Mouse (Mus musculus) intestine, embryonic 16.5 days (tissue): Measurements from ENCODE around the gene Gm49368. TPM values are rescaled to one million over a fixed set of nuclear protein-coding genes. Genes with fewer than 3 reads are reported as not detected.
A peak's percentile ranks its signal among the peaks of the same experiment; 100 is the strongest.

ENCODE experiments used
- ATAC-seq: fragments of 200-750 bp; cut with Nextera tagmentation; 2 replicates; pipeline ENCODE4 v1.8.0; 2017; ENCODE audit warnings: moderate TSS enrichment, moderate library complexity
- H3K27ac ChIP-seq: fragments of 300-500 bp; sonication (generic); 2 replicates; pipeline ENCODE4 v1.5.1; 2014; ENCODE audit warnings: mild to moderate bottlenecking, low read length
- H3K27me3 ChIP-seq: fragments of 300-500 bp; sonication (generic); replicated peaks from 2 replicates; pipeline ENCODE4 v1.6.1; 2014; ENCODE audit warnings: low read length, control low read depth, mixed read lengths; ENCODE audit not compliant: control insufficient read depth, insufficient read depth
- H3K36me3 ChIP-seq: fragments of 300-500 bp; sonication (generic); 2 replicates; pipeline ENCODE4 v1.6.1; 2014; ENCODE audit warnings: low read length, control low read depth; ENCODE audit not compliant: control insufficient read depth, insufficient read depth
- H3K4me1 ChIP-seq: fragments of 300-500 bp; sonication (generic); 2 replicates; pipeline ENCODE4 v1.6.1; 2014; ENCODE audit warnings: low read length, control low read depth, mixed read lengths; ENCODE audit not compliant: control insufficient read depth, insufficient read depth
- H3K4me2 ChIP-seq: fragments of 300-500 bp; sonication (generic); 2 replicates; pipeline ENCODE4 v1.6.1; 2014; ENCODE audit warnings: low read depth, low read length, control low read depth
- H3K4me3 ChIP-seq: fragments of 300-500 bp; sonication (generic); 2 replicates; pipeline ENCODE4 v1.5.1; 2014; ENCODE audit warnings: mild to moderate bottlenecking, low read length
- H3K9ac ChIP-seq: fragments of 300-500 bp; sonication (generic); 2 replicates; pipeline ENCODE4 v1.6.1; 2014; ENCODE audit warnings: low read depth, low read length
- H3K9me3 ChIP-seq: fragments of 300-500 bp; sonication (generic); 2 replicates; pipeline ENCODE4 v1.6.1; 2016; ENCODE audit warnings: low read length, control low read depth; ENCODE audit not compliant: control insufficient read depth
- WGBS: fragments of 180-500 bp; shearing (Covaris S2); extraction: QIAGEN DNeasy Blood & Tissue Kit; methylation state at CpG from one replicate; pipeline ENCODE4 v1.1.7; 2014; 5-methylcytosine and 5-hydroxymethylcytosine counted together
- polyA plus RNA-seq: library from polyadenylated mRNA; unstranded; fragments of >200 nt; fragmentation: Nextera tagmentation; extraction: Ambion mirVana; gene quantifications from 2 replicates; pipeline ENCODE4 v1.2.1, GENCODE M21; 2015

Gm49368 gene
- polyA plus RNA-seq, 1 experiment from 2014 or later = not detected

DNA sequence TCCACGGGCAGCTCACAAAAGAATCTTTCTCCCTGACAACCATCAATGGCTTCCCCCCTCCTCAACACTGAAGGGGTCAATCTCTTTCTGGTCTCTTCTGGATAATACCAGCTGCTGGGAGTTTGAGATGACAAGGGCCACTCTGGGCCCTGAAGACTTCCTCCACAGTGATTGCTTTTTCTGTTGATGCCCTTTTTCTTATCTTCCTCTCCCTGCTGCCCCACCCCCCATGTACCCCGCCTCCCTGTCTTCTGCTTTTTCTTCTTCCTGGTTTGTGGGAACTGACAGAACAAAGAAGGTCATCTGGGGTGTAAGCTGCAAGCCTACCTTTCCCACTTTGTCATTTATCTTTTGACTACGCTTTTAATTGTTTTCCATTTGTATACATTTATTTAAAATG is 5.4 kb downstream of the Gm49368 start:
- Histone ChIP-seq H3K9me3 (no peaks in the 10 kb centered on the region), H3K4me3 (no peak overlapping the region), H3K27ac (no peak overlapping the region; the same call in 1 of the 2 replicates), H3K27me3 (no peaks in the 10 kb centered on the region), H3K9ac (no peak overlapping the region), H3K36me3 (no peaks in the 10 kb centered on the region), H3K4me1 (0 out of 2 replicates have a peak, but pooled peaks cover 3% of the 10 kb centered on the region), H3K4me2 (no peak overlapping the region)
- ATAC-seq = 0 out of 2 replicates have a peak, but pooled peaks have one; percentile 38
- WGBS = 59% methylated on average over 3 of the region's 3 CpGs

- Histone ChIP-seq H3K4me2 (no peak overlapping the region), H3K9me3 (no peaks in the 10 kb centered on the region), H3K9ac (no peak overlapping the region), H3K27ac (no peak overlapping the region), H3K27me3 (no peaks in the 10 kb centered on the region), H3K36me3 (no peaks in the 10 kb centered on the region), H3K4me3 (no peak overlapping the region), H3K4me1 (0 out of 2 replicates have a peak, but pooled peaks cover 3% of the 10 kb centered on the region)
- WGBS = 80% methylated on average over 2 of the region's 2 CpGs
- no peak for ATAC-seq
Measured at GRCm38 (mm10) chr7:128069844-128070243, 7.4 kb downstream of the Gm49368 start.

DNA sequence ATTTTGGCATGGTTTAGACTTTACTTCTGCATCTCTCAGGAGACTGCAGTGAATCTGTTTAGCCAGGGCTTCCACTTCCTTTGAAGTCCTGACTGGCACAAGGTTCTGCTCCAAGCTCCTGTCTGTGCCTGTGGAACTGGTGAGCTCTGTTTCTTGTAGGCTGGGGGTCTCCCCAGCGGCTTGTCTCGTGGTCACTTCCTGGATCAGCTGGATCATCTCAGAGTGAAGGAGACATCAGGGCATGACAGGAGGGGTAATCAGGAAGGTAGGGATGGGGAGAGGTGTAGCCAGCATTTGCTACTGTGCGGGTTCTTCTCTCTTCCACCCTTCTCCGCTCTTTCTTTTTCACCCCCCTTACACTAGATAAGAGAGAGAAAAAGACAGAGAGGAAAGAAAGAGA is 9.3 kb downstream of the Gm49368 start:
- no peaks in the 10 kb centered on the region for H3K9me3 ChIP-seq
- H3K9ac ChIP-seq = no peak overlapping the region
- no peak overlapping the region for H3K4me2 ChIP-seq
- H3K27me3 ChIP-seq = no peaks in the 10 kb centered on the region
- no peak for ATAC-seq
- H3K4me3 ChIP-seq = no peak overlapping the region
- 0 out of 2 replicates have a peak, but pooled peaks cover 3% of the 10 kb centered on the region for H3K4me1 ChIP-seq
- 56% methylated on average over 4 of the region's 4 CpGs for WGBS
- no peaks in the 10 kb centered on the region for H3K36me3 ChIP-seq
- H3K27ac ChIP-seq = no peak overlapping the region

GRCm38 (mm10) chr7:128080012-128080411 is 17.5 kb downstream of the Gm49368 start:
- no peak for ATAC-seq
- no peak overlapping the region for H3K9ac ChIP-seq
- no peak overlapping the region for H3K4me2 ChIP-seq
- no peaks in the 10 kb centered on the region for H3K9me3 ChIP-seq
- no peaks in the 10 kb centered on the region for H3K27me3 ChIP-seq
- no peaks in the 10 kb centered on the region for H3K4me1 ChIP-seq
- WGBS = 84% methylated on average over 8 of the region's 8 CpGs
- H3K4me3 ChIP-seq = no peak overlapping the region
- no peaks in the 10 kb centered on the region for H3K36me3 ChIP-seq
- no peak overlapping the region for H3K27ac ChIP-seq

- Histone ChIP-seq H3K9me3 (no peaks in the 10 kb centered on the region), H3K4me2 (no peak overlapping the region), H3K27ac (no peak overlapping the region), H3K36me3 (no peaks in the 10 kb centered on the region), H3K4me1 (no peaks in the 10 kb centered on the region), H3K9ac (no peak overlapping the region), H3K4me3 (no peak overlapping the region), H3K27me3 (no peaks in the 10 kb centered on the region)
- 79% methylated on average over 7 of the region's 7 CpGs for WGBS
- ATAC-seq = no peak
Measured at GRCm38 (mm10) chr7:128089141-128089540, 26.7 kb downstream of the Gm49368 start.

GRCm38 (mm10) chr7:128098135-128098534 is 35.7 kb downstream of the Gm49368 start:
- 74% methylated on average over 1 of the region's 1 CpGs for WGBS
- no peak overlapping the region for H3K4me2 ChIP-seq
- H3K27me3 ChIP-seq = no peaks in the 10 kb centered on the region
- H3K36me3 ChIP-seq = no peaks in the 10 kb centered on the region
- no peak for ATAC-seq
- H3K4me1 ChIP-seq = no peaks in the 10 kb centered on the region
- no peak overlapping the region for H3K4me3 ChIP-seq
- no peaks in the 10 kb centered on the region for H3K9me3 ChIP-seq
- H3K27ac ChIP-seq = no peak overlapping the region
- H3K9ac ChIP-seq = no peak overlapping the region

DNA sequence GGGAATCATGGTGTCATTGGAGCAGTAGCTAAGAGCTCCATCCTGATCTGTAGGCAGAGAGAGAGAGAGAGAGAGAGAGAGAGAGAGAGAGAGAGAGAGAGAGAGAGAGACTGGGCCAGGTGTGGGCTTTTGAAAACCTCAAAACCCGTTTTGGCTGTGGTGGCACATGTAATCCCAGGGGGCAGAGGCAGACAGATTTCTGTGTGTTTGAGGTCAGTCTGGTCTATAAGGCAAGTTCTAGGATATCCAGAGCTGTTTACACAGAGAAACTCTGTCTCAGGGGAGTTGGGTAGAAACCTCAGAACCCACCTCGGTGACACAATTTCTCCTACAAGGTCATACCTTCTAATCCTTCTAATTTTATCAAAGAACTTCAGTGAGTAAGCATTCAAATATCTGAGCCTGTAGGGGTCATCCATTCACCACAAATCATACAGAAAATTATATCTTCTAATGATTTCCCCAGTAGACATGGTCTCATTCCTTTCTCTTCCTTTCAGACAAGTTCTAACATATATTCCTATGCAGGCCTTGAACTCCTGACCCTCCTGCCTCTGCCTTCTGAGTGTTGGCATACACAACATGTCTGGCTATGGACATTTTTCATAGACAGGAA is 38.4 kb downstream of the Gm49368 start:
- Histone ChIP-seq H3K27me3 (no peaks in the 10 kb centered on the region), H3K4me2 (no peak overlapping the region), H3K4me3 (no peak overlapping the region), H3K36me3 (no peaks in the 10 kb centered on the region), H3K27ac (no peak overlapping the region), H3K9ac (no peak overlapping the region), H3K9me3 (no peaks in the 10 kb centered on the region), H3K4me1 (no peaks in the 10 kb centered on the region)
- ATAC-seq = no peak
- 77% methylated on average over 2 of the region's 2 CpGs for WGBS

- WGBS = 50% methylated on average over 4 of the region's 4 CpGs
- H3K4me3 ChIP-seq = no peak overlapping the region
- no peaks in the 10 kb centered on the region for H3K9me3 ChIP-seq
- H3K9ac ChIP-seq = no peak overlapping the region
- ATAC-seq = no peak
- no peaks in the 10 kb centered on the region for H3K27me3 ChIP-seq
- no peaks in the 10 kb centered on the region for H3K4me1 ChIP-seq
- no peak overlapping the region for H3K27ac ChIP-seq
- no peak overlapping the region for H3K4me2 ChIP-seq
- no peaks in the 10 kb centered on the region for H3K36me3 ChIP-seq
Measured at GRCm38 (mm10) chr7:128105246-128105645, 42.8 kb downstream of the Gm49368 start.

GRCm38 (mm10) chr7:128107462-128107861 is 45.0 kb downstream of the Gm49368 start:
- no peaks in the 10 kb centered on the region for H3K9me3 ChIP-seq
- no peak overlapping the region for H3K27ac ChIP-seq
- no peaks in the 10 kb centered on the region for H3K36me3 ChIP-seq
- H3K4me2 ChIP-seq = no peak overlapping the region
- WGBS = 86% methylated on average over 7 of the region's 7 CpGs
- H3K4me1 ChIP-seq = no peaks in the 10 kb centered on the region
- H3K9ac ChIP-seq = no peak overlapping the region
- H3K4me3 ChIP-seq = no peak overlapping the region
- no peak for ATAC-seq
- no peaks in the 10 kb centered on the region for H3K27me3 ChIP-seq

DNA sequence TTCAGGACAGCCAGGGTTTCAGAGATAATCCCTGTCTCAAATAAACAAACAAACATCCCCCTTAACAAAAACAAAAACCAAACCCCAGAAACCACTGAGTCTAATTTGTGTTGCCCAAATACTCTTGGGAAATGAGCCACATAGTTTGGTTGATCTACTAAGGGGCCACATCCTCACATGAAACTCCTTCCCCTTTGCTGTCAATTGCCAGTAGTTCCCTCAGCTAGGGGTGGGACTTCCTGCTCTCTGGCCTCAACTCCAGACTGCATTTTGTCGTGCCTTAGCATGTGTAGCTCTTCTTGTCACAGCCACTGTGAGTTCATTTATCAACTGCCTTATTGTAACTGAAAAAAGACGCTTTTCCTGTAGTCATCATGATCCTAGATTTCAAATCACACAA is 47.8 kb downstream of the Gm49368 start:
- no peak overlapping the region for H3K4me2 ChIP-seq
- ATAC-seq = no peak
- no peak overlapping the region for H3K4me3 ChIP-seq
- no peak overlapping the region for H3K9ac ChIP-seq
- no peaks in the 10 kb centered on the region for H3K27me3 ChIP-seq
- H3K36me3 ChIP-seq = no peaks in the 10 kb centered on the region
- no peaks in the 10 kb centered on the region for H3K4me1 ChIP-seq
- no peaks in the 10 kb centered on the region for H3K9me3 ChIP-seq
- WGBS = 59% methylated on average over 2 of the region's 2 CpGs
- no peak overlapping the region for H3K27ac ChIP-seq
